Mouse (Mus musculus) neural tube, embryonic 14.5 days (tissue): Measurements from ENCODE around the gene Myh7. TPM values are rescaled to one million over a fixed set of nuclear protein-coding genes. Genes with fewer than 3 reads are reported as not detected.

Source experiments
- ATAC-seq: fragments of 200-750 bp; cut with Nextera tagmentation; 2 replicates; pipeline ENCODE4 v1.8.0; 2017; ENCODE audit warnings: low read depth, mild to moderate bottlenecking, moderate TSS enrichment, moderate library complexity
- H3K27ac ChIP-seq: fragments of 300-500 bp; sonication (generic); 2 replicates; pipeline ENCODE4 v1.5.1; 2014; ENCODE audit warnings: low read depth, mild to moderate bottlenecking, control low read depth, low read length, moderate library complexity, mixed read lengths
- H3K27me3 ChIP-seq: fragments of 300-500 bp; sonication (generic); 2 replicates; pipeline ENCODE4 v1.6.1; 2014; ENCODE audit warnings: low read length; ENCODE audit not compliant: control insufficient read depth, insufficient read depth
- H3K36me3 ChIP-seq: fragments of 300-500 bp; sonication (generic); 2 replicates; pipeline ENCODE4 v1.6.1; 2014; ENCODE audit warnings: low read length, mixed read lengths; ENCODE audit not compliant: control insufficient read depth, insufficient read depth
- H3K4me1 ChIP-seq: fragments of 300-500 bp; sonication (generic); 2 replicates; pipeline ENCODE4 v1.6.1; 2014; ENCODE audit warnings: low read length; ENCODE audit not compliant: control insufficient read depth, insufficient read depth
- H3K4me2 ChIP-seq: fragments of 300-500 bp; sonication (generic); 2 replicates; pipeline ENCODE4 v1.6.1; 2014; ENCODE audit warnings: mild to moderate bottlenecking, low read depth, low read length, control low read depth
- H3K4me3 ChIP-seq: fragments of 300-500 bp; sonication (generic); 2 replicates; pipeline ENCODE4 v1.5.1; 2014; ENCODE audit warnings: low read depth, low read length, control low read depth, mixed read lengths
- H3K9ac ChIP-seq: fragments of 300-500 bp; sonication (generic); replicated peaks from 2 replicates; pipeline ENCODE4 v1.6.1; 2014; ENCODE audit warnings: low read depth, mild to moderate bottlenecking, control low read depth, low read length, mixed read lengths
- H3K9me3 ChIP-seq: fragments of 300-500 bp; sonication (generic); 2 replicates; pipeline ENCODE4 v1.6.1; 2016; ENCODE audit warnings: low read length; ENCODE audit not compliant: control insufficient read depth
- WGBS: fragments of 180-500 bp; shearing (Covaris S2); extraction: QIAGEN DNeasy Blood & Tissue Kit; methylation state at CpG from one replicate; pipeline ENCODE4 v1.1.7; 2014; 5-methylcytosine and 5-hydroxymethylcytosine counted together
- polyA plus RNA-seq: library from polyadenylated mRNA; unstranded; fragments of >200 nt; fragmentation: Nextera tagmentation; extraction: Ambion mirVana; gene quantifications from 2 replicates; pipeline ENCODE4 v1.2.1, GENCODE M21; 2014

Gene Myh7
- polyA plus RNA-seq, 1 experiment from 2014 or later, result 4.8 TPM

DNA sequence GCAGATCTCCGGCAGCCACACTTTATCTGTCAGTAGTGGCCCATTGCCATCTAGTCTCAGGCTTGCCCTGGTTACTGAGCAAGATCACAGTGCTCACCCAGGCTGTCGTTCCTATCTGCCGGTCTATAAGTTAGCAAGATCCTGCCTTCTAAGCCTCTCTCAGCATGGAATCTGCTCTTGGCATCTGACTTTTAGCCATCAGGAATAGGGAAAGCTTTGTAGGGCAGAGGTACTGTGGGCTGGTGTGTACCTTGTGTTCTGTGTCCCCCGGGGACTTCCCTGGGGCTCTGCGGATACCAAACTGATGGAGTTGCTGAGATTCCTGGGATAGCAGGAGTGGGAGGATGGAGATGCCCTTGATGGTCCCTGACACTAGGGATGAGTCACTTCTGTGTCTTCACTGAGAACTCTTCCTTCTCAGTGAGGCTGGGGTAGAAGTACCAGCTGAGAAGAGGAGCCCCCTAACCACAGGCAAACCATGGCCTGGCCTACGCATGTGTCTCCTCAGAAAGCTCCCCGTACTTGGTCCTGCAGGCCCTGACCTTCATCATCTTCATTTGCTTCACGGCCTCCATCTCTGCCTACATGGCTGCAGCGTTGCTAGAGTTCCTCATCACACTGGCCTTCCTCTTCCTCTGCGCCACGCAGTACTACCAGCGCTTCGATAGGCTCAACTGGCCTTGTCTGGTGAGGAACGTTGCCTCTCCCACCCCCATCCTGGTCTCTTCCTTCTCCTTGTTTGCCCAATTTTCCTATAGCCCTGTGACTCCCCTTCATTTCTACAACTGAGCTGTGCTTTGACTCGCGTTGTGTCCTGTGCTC, 56.9 kb downstream of the Myh7 start:
- Histone ChIP-seq H3K9me3 (no peaks in the 10 kb centered on the region), H3K4me1 (0 out of 2 replicates have a peak, but pooled peaks cover 7% of the 10 kb centered on the region), H3K27ac (no peak overlapping the region), H3K27me3 (no peaks in the 10 kb centered on the region), H3K4me2 (no peak overlapping the region), H3K36me3 (no peaks in the 10 kb centered on the region), H3K9ac (no peak overlapping the region), H3K4me3 (no peak overlapping the region)
- 90% methylated on average over 16 of the region's 16 CpGs for WGBS
- ATAC-seq, result no peak

DNA sequence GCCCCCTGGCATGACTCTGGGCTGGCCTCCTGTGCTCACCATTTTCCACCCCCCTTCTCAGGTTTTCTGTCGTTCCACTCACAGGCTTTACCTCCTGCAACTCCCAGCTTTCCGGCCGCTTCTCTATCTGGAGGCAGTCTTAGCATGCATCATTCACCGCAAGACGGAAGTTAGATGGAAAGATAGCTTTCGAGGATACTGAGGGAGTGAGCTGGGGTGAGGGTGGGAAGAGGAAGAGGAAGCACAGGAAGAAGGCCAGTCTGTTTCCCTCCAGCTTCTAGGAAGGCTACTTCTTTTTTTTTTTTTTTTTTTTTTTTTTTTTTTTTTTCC, 57.6 kb downstream of the Myh7 start:
- no peaks in the 10 kb centered on the region for H3K27me3 ChIP-seq
- H3K4me2 ChIP-seq, result peak overlapping the region; percentile 8; the same call in 1 of the 2 replicates
- no peak for ATAC-seq
- H3K4me1 ChIP-seq, result 0 out of 2 replicates have a peak, but pooled peaks cover 7% of the 10 kb centered on the region
- H3K4me3 ChIP-seq, result no peak overlapping the region
- H3K27ac ChIP-seq, result peak overlapping the region; percentile 55
- H3K36me3 ChIP-seq, result no peaks in the 10 kb centered on the region
- no peak overlapping the region for H3K9ac ChIP-seq
- H3K9me3 ChIP-seq, result no peaks in the 10 kb centered on the region
- 68% methylated on average over 6 of the region's 6 CpGs for WGBS

DNA sequence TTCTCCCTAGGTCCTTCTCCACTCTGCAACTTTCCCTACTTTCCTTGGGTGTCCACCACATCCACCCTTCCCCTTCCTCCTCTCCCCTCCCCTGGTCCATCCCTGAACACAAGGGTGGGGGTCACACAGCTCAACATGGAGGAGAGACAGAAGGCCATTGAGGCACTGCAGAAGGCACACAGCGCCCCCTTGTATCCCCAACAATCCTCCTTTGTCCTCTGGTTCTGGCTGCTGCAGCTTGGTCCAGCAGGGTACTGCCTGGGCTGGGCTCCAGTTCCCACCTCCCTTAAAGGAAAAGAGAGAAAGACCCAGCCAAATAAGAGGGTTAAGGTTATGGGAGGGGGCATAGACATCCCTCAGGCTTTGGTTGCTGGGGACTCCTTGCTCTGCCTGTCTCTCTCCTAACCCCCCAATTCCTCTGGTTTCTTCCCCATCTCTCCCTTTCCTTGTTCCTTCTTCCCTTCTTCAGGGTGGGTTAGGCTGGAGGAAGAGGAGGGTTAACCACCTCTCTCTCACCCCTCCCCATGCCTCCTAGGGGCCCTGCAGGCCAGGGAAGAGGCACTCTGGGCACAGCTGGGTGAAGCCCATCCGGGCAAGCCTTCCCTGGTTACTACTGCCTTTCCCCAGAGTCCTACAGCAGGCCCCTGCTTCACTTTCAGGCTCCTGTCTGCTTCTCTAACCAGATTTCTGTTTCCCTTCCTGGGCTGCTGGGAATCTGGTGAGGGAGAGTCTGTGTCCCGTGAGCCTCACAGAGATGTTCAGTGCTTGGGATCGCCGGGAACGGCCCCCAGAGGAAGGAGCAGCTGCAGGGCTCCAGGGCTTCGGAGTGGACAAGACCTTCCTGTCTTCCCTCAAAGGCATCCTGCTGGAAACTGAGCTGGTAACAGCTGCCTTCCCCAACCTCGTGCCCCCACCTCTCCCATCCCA, 58.3 kb downstream of the Myh7 start, which contains the start of gene Cmtm5:
Gene Cmtm5 (plus strand): TSS at position 358 of the 927 bp plus-strand sequence.
- peak; percentile 39; the same call in 1 of the 2 replicates for ATAC-seq
- Histone ChIP-seq H3K4me1 (0 out of 2 replicates have a peak, but pooled peaks cover 7% of the 10 kb centered on the region), H3K27me3 (no peaks in the 10 kb centered on the region), H3K27ac (peak within 1 kb of the TSS; percentile 55), H3K9me3 (no peaks in the 10 kb centered on the region), H3K36me3 (no peaks in the 10 kb centered on the region), H3K4me2 (peak within 1 kb of the TSS; percentile 8; the same call in 1 of the 2 replicates), H3K9ac (0 out of 2 replicates have a peak within 1 kb of the TSS, but pooled peaks have one; percentile 21), H3K4me3 (no peak within 1 kb of the TSS)
- WGBS, result 20% methylated on average over 8 of the region's 8 CpGs

GRCm38 (mm10) chr14:54932645-54933150, 61.7 kb downstream of the Myh7 start, which contains the start of gene Il25:
TSS of gene Il25 (plus strand) at chr14:54932695.
- H3K36me3 ChIP-seq, result no peaks in the 10 kb centered on the region
- H3K27ac ChIP-seq, result no peak within 1 kb of the TSS
- H3K4me1 ChIP-seq, result 0 out of 2 replicates have a peak, but pooled peaks cover 7% of the 10 kb centered on the region
- no peak within 1 kb of the TSS for H3K4me3 ChIP-seq
- no peak within 1 kb of the TSS for H3K9ac ChIP-seq
- no peaks in the 10 kb centered on the region for H3K27me3 ChIP-seq
- H3K9me3 ChIP-seq, result no peaks in the 10 kb centered on the region
- no peak within 1 kb of the TSS for H3K4me2 ChIP-seq
- peak; percentile 38; the same call in 1 of the 2 replicates for ATAC-seq
- 22% methylated on average over 6 of the region's 6 CpGs for WGBS

- Histone ChIP-seq H3K4me1 (peaks cover 4% of the 10 kb centered on the region; the same call in 1 of the 2 replicates), H3K9ac (no peak overlapping the region), H3K9me3 (no peaks in the 10 kb centered on the region), H3K27ac (no peak overlapping the region), H3K36me3 (no peaks in the 10 kb centered on the region), H3K4me2 (no peak overlapping the region), H3K27me3 (no peaks in the 10 kb centered on the region), H3K4me3 (no peak overlapping the region)
- ATAC-seq, result no peak
- WGBS, result 14% methylated on average over 2 of the region's 2 CpGs
These were observed 64.0 kb downstream of the Myh7 start for GRCm38 (mm10) chr14:54930431-54930830.

DNA sequence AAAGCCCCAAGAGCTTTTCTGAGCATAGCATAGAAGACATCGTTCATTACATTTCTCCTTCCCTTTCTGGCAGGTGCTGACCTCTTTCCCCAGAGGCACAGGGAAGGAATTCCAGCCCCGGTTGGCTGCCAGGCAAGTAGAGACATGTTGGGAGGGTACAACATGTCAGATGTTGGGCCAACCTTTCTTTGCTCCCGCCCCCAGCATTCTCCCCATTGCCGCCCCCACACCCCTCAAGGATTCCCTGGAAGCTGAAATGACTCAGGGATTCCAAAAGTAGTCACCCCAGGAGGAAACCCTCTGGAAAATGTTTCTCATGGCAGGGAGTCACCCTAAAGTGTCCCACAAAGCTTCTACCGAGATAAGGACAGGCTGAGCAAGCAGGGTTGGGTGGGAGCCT, 64.6 kb downstream of the Myh7 start:
- Histone ChIP-seq H3K9me3 (no peaks in the 10 kb centered on the region), H3K4me3 (no peak overlapping the region), H3K4me1 (peaks cover 8% of the 10 kb centered on the region; the same call in 1 of the 2 replicates), H3K27ac (no peak overlapping the region), H3K27me3 (no peaks in the 10 kb centered on the region), H3K9ac (no peak overlapping the region), H3K4me2 (no peak overlapping the region), H3K36me3 (no peaks in the 10 kb centered on the region)
- 79% methylated on average over 5 of the region's 5 CpGs for WGBS
- no peak for ATAC-seq

DNA sequence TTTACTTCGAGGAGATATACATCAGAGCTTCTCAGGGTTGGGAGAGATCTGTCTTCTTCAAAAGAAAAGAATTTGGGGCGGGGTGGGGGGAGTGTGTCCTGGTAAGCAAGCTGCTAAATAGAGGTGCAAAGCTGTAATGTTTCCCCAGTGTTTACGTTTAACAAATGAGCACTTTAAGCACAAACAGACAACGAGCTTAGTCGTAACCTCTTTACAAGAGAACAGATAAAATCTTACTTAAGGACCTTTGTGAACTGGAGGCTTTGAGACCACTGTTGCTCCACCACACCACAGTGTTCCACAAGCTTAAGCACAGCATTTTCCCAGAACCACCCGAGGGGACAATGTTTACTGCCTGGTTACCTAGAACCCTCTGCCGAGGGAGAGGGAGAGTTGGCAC, 67.1 kb downstream of the Myh7 start:
- ATAC-seq, result no peak
- Histone ChIP-seq H3K36me3 (no peaks in the 10 kb centered on the region), H3K4me2 (peak overlapping the region; percentile 98), H3K4me1 (peaks cover 8% of the 10 kb centered on the region; the same call in 1 of the 2 replicates), H3K4me3 (peak overlapping the region; percentile 44; the same call in 1 of the 2 replicates), H3K27ac (peak overlapping the region; percentile 52), H3K9me3 (no peaks in the 10 kb centered on the region), H3K27me3 (no peaks in the 10 kb centered on the region), H3K9ac (no peak overlapping the region)
- WGBS, result 15% methylated on average over 7 of the region's 7 CpGs

- H3K27me3 ChIP-seq, result no peaks in the 10 kb centered on the region
- peak overlapping the region; percentile 44 for H3K4me3 ChIP-seq
These were observed 67.8 kb downstream of the Myh7 start for GRCm38 (mm10) chr14:54926401-54927158.

More at GRCm38 (mm10) chr14:54926401-54927158, 67.8 kb downstream of the Myh7 start:
- Histone ChIP-seq H3K9me3 (no peaks in the 10 kb centered on the region; the same call in 1 of the 2 replicates), H3K9ac (peak overlapping the region; percentile 72), H3K27ac (peak overlapping the region; percentile 52), H3K4me2 (peak overlapping the region; percentile 98), H3K4me1 (peaks cover 8% of the 10 kb centered on the region; the same call in 1 of the 2 replicates), H3K36me3 (no peaks in the 10 kb centered on the region)
- ATAC-seq, result peak; percentile 70
- WGBS, result 1% methylated on average over 34 of the region's 58 CpGs
